In genomic region chr8:95331720-95332436, GRCm38 (mm10) we compare ENCODE assay signal across 8 mouse cellular contexts. TPM values are rescaled to one million over a fixed set of nuclear protein-coding genes. Genes with fewer than 3 reads are reported as not detected.
DNase-seq lines count a peak whose midpoint lies in the region; ATAC-seq lines count a peak whose summit lies in the region.

Gene Zfp319 (minus strand): TSS chr8:95331950.
Gene Usb1 (plus strand): TSS chr8:95332284.

- H3K9ac ChIP-seq in heart, embryonic 14.5 days (ENCODE audit: low read length): peak within 1 kb of the TSS; percentile 93
- H3K9ac ChIP-seq in liver, embryonic 13.5 days: peak within 1 kb of the TSS; percentile 85
- peak within 1 kb of the TSS; percentile 94 for H3K9ac ChIP-seq in stomach, embryonic 16.5 days (ENCODE audit: low read length)

- peak within 1 kb of the TSS; percentile 87 to 89 for H3K4me3 ChIP-seq in heart, embryonic 14.5 days (ENCODE audit: control insufficient read depth in 1 of 2, insufficient read depth in 1 of 2, low read depth in 1 of 2, low read length in 2 of 2)
- peak within 1 kb of the TSS; percentile 75 for H3K4me3 ChIP-seq in liver, embryonic 13.5 days (replicated peaks)
- H3K4me3 ChIP-seq in stomach, embryonic 16.5 days (replicated peaks; ENCODE audit: low read length): peak within 1 kb of the TSS; percentile 75

- ATAC-seq in erythroid progenitor cell, adult 5-6 weeks (replicated peaks; ENCODE audit: low FRiP score, poor library complexity, severe bottlenecking): peak; percentile 92
- ATAC-seq in heart, embryonic 14.5 days (ENCODE audit: insufficient number of reproducible peaks, insufficient read depth, low FRiP score, low read depth): peak; percentile 95
- peak; percentile 91 for ATAC-seq in liver, embryonic 13.5 days (ENCODE audit: low read depth)
- peak; percentile 96 for ATAC-seq in stomach, embryonic 16.5 days (ENCODE audit: insufficient read depth, low FRiP score)

- H3K27me3 ChIP-seq in heart, embryonic 14.5 days (ENCODE audit: control insufficient read depth, insufficient read depth, low read length): no peaks in the 10 kb centered on the region
- no peaks in the 10 kb centered on the region for H3K27me3 ChIP-seq in liver, embryonic 13.5 days
- no peaks in the 10 kb centered on the region for H3K27me3 ChIP-seq in stomach, embryonic 16.5 days (ENCODE audit: control insufficient read depth, insufficient read depth, low read length)

- 0 out of 2 replicates have a peak, but pooled peaks cover 3% of the 10 kb centered on the region for H3K9me3 ChIP-seq in heart, embryonic 14.5 days (ENCODE audit: control insufficient read depth, low read length)
- no peaks in the 10 kb centered on the region for H3K9me3 ChIP-seq in liver, embryonic 13.5 days (replicated peaks)
- no peaks in the 10 kb centered on the region for H3K9me3 ChIP-seq in stomach, embryonic 16.5 days (replicated peaks; ENCODE audit: control insufficient read depth, low read length)

- DNase-seq in CD4-positive helper T cell, adult 2 months (ENCODE audit: low read depth, low spot score): peak; percentile 94
- peak; percentile 81 for DNase-seq in brain, embryonic 18.5 days (ENCODE audit: low read depth, low spot score)
- peak; percentile 96 for DNase-seq in kidney, postnatal 14 days
- peak; percentile 90 for DNase-seq in liver, embryonic 13.5 days
- peak; percentile 97 for DNase-seq in neural tube, embryonic 10.5 days (ENCODE audit: extremely low spot score, low spot score)

- H3K4me1 ChIP-seq in heart, embryonic 14.5 days (ENCODE audit: control insufficient read depth in 2 of 2, insufficient read depth in 2 of 2, low read length in 2 of 2): peaks cover 6 to 27% of the 10 kb centered on the region in 2 experiments; a peak in 3 of 4 replicates
- H3K4me1 ChIP-seq in liver, embryonic 13.5 days (replicated peaks): peaks cover 33% of the 10 kb centered on the region
- peaks cover 12% of the 10 kb centered on the region for H3K4me1 ChIP-seq in stomach, embryonic 16.5 days (ENCODE audit: control insufficient read depth, insufficient read depth, low read length)

- H3K36me3 ChIP-seq in heart, embryonic 14.5 days (ENCODE audit: control insufficient read depth, insufficient read depth, low read length): peaks cover 53% of the 10 kb centered on the region
- peaks cover 40% of the 10 kb centered on the region for H3K36me3 ChIP-seq in liver, embryonic 13.5 days
- H3K36me3 ChIP-seq in stomach, embryonic 16.5 days (ENCODE audit: control insufficient read depth, insufficient read depth, low read length): peaks cover 29% of the 10 kb centered on the region

- peak within 1 kb of the TSS; percentile 99 to 100 for H3K27ac ChIP-seq in heart, embryonic 14.5 days (replicated peaks in 1 of 2; ENCODE audit: control insufficient read depth in 1 of 2, insufficient read depth in 1 of 2, low read depth in 2 of 2, low read length in 2 of 2)
- peak within 1 kb of the TSS; percentile 93 for H3K27ac ChIP-seq in liver, embryonic 13.5 days
- peak within 1 kb of the TSS; percentile 98 for H3K27ac ChIP-seq in stomach, embryonic 16.5 days (ENCODE audit: low read length)

- under 1% methylated on average over 68 of the region's 80 CpGs for WGBS in heart, embryonic 14.5 days
- under 1% methylated on average over 77 of the region's 80 CpGs for WGBS in liver, embryonic 13.5 days (ENCODE audit: insufficient replicate concordance)
- WGBS in stomach, embryonic 16.5 days: under 1% methylated on average over 73 of the region's 80 CpGs

- H3K4me2 ChIP-seq in heart, embryonic 14.5 days (ENCODE audit: low read length): peak within 1 kb of the TSS; percentile 94
- peak within 1 kb of the TSS; percentile 95 for H3K4me2 ChIP-seq in liver, embryonic 13.5 days
- peak within 1 kb of the TSS; percentile 91 for H3K4me2 ChIP-seq in stomach, embryonic 16.5 days (ENCODE audit: low read depth, low read length)

RNA-seq across cellular contexts. Expression of gene Zfp319, which starts in this region (rescaled TPM):
- total RNA-seq in erythroid progenitor cell, adult 5-6 weeks (2015; ENCODE audit: low replicate concordance): 0.36 and 0.42 TPM in 2 replicates
- 0.39 and 0.61 TPM in 2 replicates for total RNA-seq in erythroid progenitor cell, adult 5-6 weeks (2017; ENCODE audit: low replicate concordance)
- polyA plus RNA-seq in heart, embryonic 14.5 days (2014; fragmentation: Nextera tagmentation; extraction: Ambion mirVana): 5.2 and 5.3 TPM in 2 replicates
- polyA plus RNA-seq in liver, embryonic 13.5 days (2015; fragmentation: Nextera tagmentation; extraction: Ambion mirVana): 0.78 and 1.2 TPM in 2 replicates
- 6.5 and 7.0 TPM in 2 replicates for polyA plus RNA-seq in stomach, embryonic 16.5 days (2015; fragmentation: Nextera tagmentation; extraction: Ambion mirVana)

RNA-seq across cellular contexts. Expression of gene Usb1, which starts in this region (rescaled TPM):
- 5.4 and 13.0 TPM in 2 replicates for total RNA-seq in erythroid progenitor cell, adult 5-6 weeks (2015; ENCODE audit: low replicate concordance)
- 2.3 TPM in 1 of 2 replicates, not detected in the other for total RNA-seq in erythroid progenitor cell, adult 5-6 weeks (2017; ENCODE audit: low replicate concordance)
- 24.9 and 26.1 TPM in 2 replicates for polyA plus RNA-seq in heart, embryonic 14.5 days (2014; fragmentation: Nextera tagmentation; extraction: Ambion mirVana)
- polyA plus RNA-seq in liver, embryonic 13.5 days (2015; fragmentation: Nextera tagmentation; extraction: Ambion mirVana): 13.0 and 15.2 TPM in 2 replicates
- polyA plus RNA-seq in stomach, embryonic 16.5 days (2015; fragmentation: Nextera tagmentation; extraction: Ambion mirVana): 38.7 and 42.0 TPM in 2 replicates

Comparison
In these comparisons a context has a peak if more than half of its experiments do, and no peak if none do; other contexts are left out.
1. Peak in every context shown above with its lines: DNase-seq, ATAC-seq, H3K4me3 ChIP-seq and H3K27ac ChIP-seq.